Mouse (Mus musculus) MEL (cell line): ENCODE measurements at regions not wholly inside any gene's neighbourhood (a gene's known extent, or its start where the extent isn't known, plus 50 kb on each side); places are given as distances from the start of the nearest gene placed in this dataset.

Source experiments
- CTCF ChIP-seq, 3 experiments: IDR thresholded peaks in 2 of 3; conservative IDR thresholded peaks in 1 of 3; 2 replicates each; pipeline ENCODE4 v1.5.1; 2011 to 2012; ENCODE audit warnings: low read length in 3 of 3, low read depth in 2 of 3, mild to moderate bottlenecking in 2 of 3, improper control_type of control experiment in 1 of 3, inconsistent platforms in 1 of 3, mixed read lengths in 1 of 3, moderate library complexity in 1 of 3; ENCODE audit not compliant: control insufficient read depth in 1 of 3, insufficient read depth in 1 of 3, poor library complexity in 1 of 3, severe bottlenecking in 1 of 3
- POLR2A ChIP-seq, 2 experiments: IDR thresholded peaks; 2 replicates each; pipeline ENCODE4 v1.6.1; 2011 to 2012; ENCODE audit warnings: low read length in 2 of 2, mild to moderate bottlenecking in 2 of 2, control low read depth in 1 of 2, improper control_type of control experiment in 1 of 2, low read depth in 1 of 2, moderate library complexity in 1 of 2; ENCODE audit not compliant: control insufficient read depth in 1 of 2, insufficient read depth in 1 of 2, poor library complexity in 1 of 2
- ZMIZ1 ChIP-seq: IDR thresholded peaks from 2 replicates; pipeline ENCODE4 v1.6.1; 2012; ENCODE audit warnings: low read depth, mild to moderate bottlenecking, inconsistent platforms, low read length, improper control_type of control experiment, moderate library complexity

DNA sequence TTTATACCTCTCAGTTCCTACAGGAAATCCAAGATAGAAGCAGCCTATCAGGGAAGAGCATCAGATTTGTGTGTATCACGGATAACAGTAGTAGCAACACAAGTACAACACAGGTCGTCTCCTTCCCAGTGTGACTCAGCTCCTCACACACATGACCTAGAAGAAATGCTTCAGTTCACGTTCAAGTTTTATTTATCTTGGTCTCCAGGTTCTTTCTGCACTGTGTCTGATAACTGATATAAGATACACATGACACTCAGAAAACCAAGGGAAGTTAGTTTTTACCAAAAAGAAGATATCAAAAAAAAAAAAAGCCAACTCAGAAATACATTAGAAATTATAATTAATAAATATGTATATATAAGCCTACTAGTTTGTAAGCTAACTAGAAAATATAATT lies 515.0 kb downstream of the Prdm13 start:
- TF ChIP-seq CTCF (IDR thresholded peaks at IDR 0.05 in 2 of 3, conservative IDR thresholded peaks at IDR 0.05 in 1 of 3; ENCODE audit: control insufficient read depth in 1 of 3, insufficient read depth in 1 of 3, low read depth in 2 of 3, low read length in 3 of 3, poor library complexity in 1 of 3, severe bottlenecking in 1 of 3): no peak
- TF ChIP-seq POLR2A (IDR thresholded peaks at IDR 0.05; ENCODE audit: control insufficient read depth in 1 of 2, insufficient read depth in 1 of 2, low read depth in 1 of 2, low read length in 2 of 2, poor library complexity in 1 of 2): no peak
- TF ChIP-seq ZMIZ1: no peak
